In genomic region chr5:113818572-113818971, GRCm38 (mm10) we compare ENCODE assay signal across 23 mouse cellular contexts. TPM values are rescaled to one million over a fixed set of nuclear protein-coding genes. Genes with fewer than 3 reads are reported as not detected.
DNase-seq lines count a peak whose midpoint lies in the region; ATAC-seq and TF ChIP-seq lines count a peak whose summit lies in the region.
"Had no signal": no experiment of that assay in that cellular context is flagged by ENCODE, and none has a peak within 500 bp of the region (broad histone marks: within the 10 kb centered on the region; RNA-seq: fewer than 3 reads in every experiment).

No protein-coding gene starts in this region.

- H3K9ac ChIP-seq in hindbrain, embryonic 14.5 days, result no peak overlapping the region
- no peak overlapping the region for H3K9ac ChIP-seq in hindbrain, embryonic 12.5 days
- no peak overlapping the region for H3K9ac ChIP-seq in midbrain, embryonic 15.5 days
- H3K9ac ChIP-seq in midbrain, postnatal 0 days (replicated peaks; ENCODE audit: low read length, poor library complexity, severe bottlenecking), result no peak overlapping the region
- H3K9ac ChIP-seq: liver, embryonic 15.5 days; lung, embryonic 15.5 days had no signal

- no peak for TF ChIP-seq CTCF in midbrain, postnatal 0 days (IDR thresholded peaks at IDR 0.05)
- TF ChIP-seq CTCF in kidney, adult 2 months (conservative IDR thresholded peaks at IDR 0.05; ENCODE audit: insufficient read depth, insufficient read length, low read depth, low read length), result no peak

- no peaks in the 10 kb centered on the region for H3K27me3 ChIP-seq in hindbrain, embryonic 14.5 days (ENCODE audit: control insufficient read depth, insufficient read depth, low read length)
- H3K27me3 ChIP-seq in hindbrain, embryonic 12.5 days, result peaks cover 7% of the 10 kb centered on the region; the same call in 1 of the 2 replicates
- H3K27me3 ChIP-seq in midbrain, embryonic 15.5 days (replicated peaks), result 0 out of 2 replicates have a peak, but pooled peaks cover 2% of the 10 kb centered on the region
- peaks cover 15% of the 10 kb centered on the region for H3K27me3 ChIP-seq in midbrain, embryonic 10.5 days (ENCODE audit: low read depth, poor library complexity, severe bottlenecking)
- 0 out of 2 replicates have a peak, but pooled peaks cover 5% of the 10 kb centered on the region for H3K27me3 ChIP-seq in midbrain, postnatal 0 days (ENCODE audit: insufficient read depth, low read length)
- H3K27me3 ChIP-seq in kidney, adult 2 months (replicated peaks; ENCODE audit: control insufficient read depth, insufficient read depth, low read length), result no peaks in the 10 kb centered on the region
- H3K27me3 ChIP-seq: liver, embryonic 15.5 days had no signal

- no peak overlapping the region for H3K27ac ChIP-seq in hindbrain, embryonic 14.5 days
- no peak overlapping the region for H3K27ac ChIP-seq in hindbrain, embryonic 12.5 days
- 0 out of 2 replicates have a peak overlapping the region, but pooled peaks have one; percentile 42 for H3K27ac ChIP-seq in midbrain, embryonic 15.5 days
- no peak overlapping the region for H3K27ac ChIP-seq in midbrain, embryonic 10.5 days (replicated peaks)
- H3K27ac ChIP-seq in midbrain, postnatal 0 days (ENCODE audit: low read depth, low read length), result peak overlapping the region; percentile 44; the same call in 1 of the 2 replicates
- H3K27ac ChIP-seq in kidney, adult 2 months (ENCODE audit: insufficient read depth, low read depth, low read length), result no peak overlapping the region
- H3K27ac ChIP-seq: forebrain, embryonic 10.5 days; gastrocnemius, adult 2 months; heart, embryonic 10.5 days; left cerebral cortex, adult 2 months; liver, embryonic 15.5 days; lung, embryonic 15.5 days had no signal

- TF ChIP-seq POLR2A in kidney, adult 2 months (IDR thresholded peaks at IDR 0.05; ENCODE audit: low read depth, low read length), result no peak

- H3K36me3 ChIP-seq in hindbrain, embryonic 14.5 days (replicated peaks; ENCODE audit: control insufficient read depth, insufficient read depth), result no peaks in the 10 kb centered on the region
- H3K36me3 ChIP-seq in hindbrain, embryonic 12.5 days, result no peaks in the 10 kb centered on the region
- H3K36me3 ChIP-seq in midbrain, embryonic 15.5 days (replicated peaks), result no peaks in the 10 kb centered on the region
- no peaks in the 10 kb centered on the region for H3K36me3 ChIP-seq in midbrain, embryonic 10.5 days
- H3K36me3 ChIP-seq in midbrain, postnatal 0 days (ENCODE audit: insufficient read depth, low read length), result no peaks in the 10 kb centered on the region
- no peaks in the 10 kb centered on the region for H3K36me3 ChIP-seq in kidney, adult 2 months (ENCODE audit: control insufficient read depth, insufficient read depth, low read length)
- H3K36me3 ChIP-seq: forebrain, embryonic 10.5 days; heart, embryonic 10.5 days; liver, embryonic 15.5 days; lung, embryonic 15.5 days had no signal

- WGBS in hindbrain, embryonic 14.5 days, result 71% methylated on average over 14 of the region's 14 CpGs
- WGBS in hindbrain, embryonic 12.5 days, result 68% methylated on average over 14 of the region's 14 CpGs
- 70% methylated on average over 14 of the region's 14 CpGs for WGBS in midbrain, embryonic 15.5 days
- WGBS in midbrain, embryonic 10.5 days, result 73% methylated on average over 14 of the region's 14 CpGs
- 57% methylated on average over 14 of the region's 14 CpGs for WGBS in midbrain, postnatal 0 days
- 58% methylated on average over 14 of the region's 14 CpGs for WGBS in kidney, adult 2 months

- no peak overlapping the region for H3K4me2 ChIP-seq in hindbrain, embryonic 14.5 days (replicated peaks)
- H3K4me2 ChIP-seq in hindbrain, embryonic 12.5 days (replicated peaks), result no peak overlapping the region
- no peak overlapping the region for H3K4me2 ChIP-seq in midbrain, embryonic 15.5 days
- no peak overlapping the region for H3K4me2 ChIP-seq in midbrain, postnatal 0 days (ENCODE audit: low read depth, low read length, poor library complexity, severe bottlenecking)
- H3K4me2 ChIP-seq: liver, embryonic 15.5 days; lung, embryonic 15.5 days had no signal

- H3K4me3 ChIP-seq in hindbrain, embryonic 14.5 days (replicated peaks; ENCODE audit: low read length), result no peak overlapping the region
- no peak overlapping the region for H3K4me3 ChIP-seq in hindbrain, embryonic 12.5 days
- H3K4me3 ChIP-seq in midbrain, embryonic 15.5 days, result no peak overlapping the region
- no peak overlapping the region for H3K4me3 ChIP-seq in midbrain, embryonic 10.5 days
- no peak overlapping the region for H3K4me3 ChIP-seq in midbrain, postnatal 0 days (ENCODE audit: low read depth, low read length)
- no peak overlapping the region for H3K4me3 ChIP-seq in kidney, adult 2 months (ENCODE audit: insufficient read depth, low read depth, low read length)
- H3K4me3 ChIP-seq: forebrain, embryonic 10.5 days; gastrocnemius, adult 2 months; heart, embryonic 10.5 days; left cerebral cortex, adult 2 months; liver, embryonic 15.5 days; lung, embryonic 15.5 days; megakaryocyte, embryonic 14.5 days had no signal

- H3K4me1 ChIP-seq in hindbrain, embryonic 14.5 days (replicated peaks; ENCODE audit: control insufficient read depth, insufficient read depth, low read length), result no peaks in the 10 kb centered on the region
- H3K4me1 ChIP-seq in hindbrain, embryonic 12.5 days, result peaks cover 16% of the 10 kb centered on the region; the same call in 1 of the 2 replicates
- peaks cover 6% of the 10 kb centered on the region; the same call in 1 of the 2 replicates for H3K4me1 ChIP-seq in midbrain, embryonic 15.5 days
- H3K4me1 ChIP-seq in midbrain, embryonic 10.5 days, result peaks cover 32% of the 10 kb centered on the region
- peaks cover 8% of the 10 kb centered on the region for H3K4me1 ChIP-seq in midbrain, postnatal 0 days (ENCODE audit: insufficient read depth, low read length)
- H3K4me1 ChIP-seq in kidney, adult 2 months (ENCODE audit: control insufficient read depth, insufficient read depth, low read length), result no peaks in the 10 kb centered on the region

- peak; percentile 48 for DNase-seq in hindbrain, embryonic 14.5 days (ENCODE audit: low spot score)
- DNase-seq in midbrain, embryonic 10.5 days (ENCODE audit: low spot score), result no peak
- peak; percentile 88 for DNase-seq in R1 (ENCODE audit: low read depth, low spot score)
- DNase-seq in midbrain, postnatal 0 days (ENCODE audit: low spot score), result peak; percentile 74
- DNase-seq in kidney, adult 2 months, result no peak
- no peak for DNase-seq in urinary bladder, postnatal 25 days (ENCODE audit: low spot score)
- DNase-seq: adrenal gland, postnatal 36 days; cerebellum, adult 18-20 months; cerebellum, postnatal 14 days; gastrocnemius, adult 2 months; liver; lung, postnatal 36 days; thymus, postnatal 25 days had no signal

- no peak for ATAC-seq in hindbrain, embryonic 14.5 days (ENCODE audit: low FRiP score)
- ATAC-seq in hindbrain, embryonic 12.5 days (ENCODE audit: low FRiP score), result no peak
- peak; percentile 45; the same call in 1 of the 2 replicates for ATAC-seq in midbrain, embryonic 15.5 days (replicated peaks)
- ATAC-seq in midbrain, postnatal 0 days (ENCODE audit: low FRiP score), result no peak
- ATAC-seq: CD4-positive, CD25-positive, alpha-beta regulatory T cell, adult 4 months; intestine, postnatal 0 days had no signal

- H3K9me3 ChIP-seq in hindbrain, embryonic 14.5 days (ENCODE audit: control insufficient read depth, low read length), result no peaks in the 10 kb centered on the region
- H3K9me3 ChIP-seq in hindbrain, embryonic 12.5 days (replicated peaks), result no peaks in the 10 kb centered on the region
- H3K9me3 ChIP-seq in midbrain, embryonic 15.5 days, result no peaks in the 10 kb centered on the region
- no peaks in the 10 kb centered on the region for H3K9me3 ChIP-seq in midbrain, embryonic 10.5 days (replicated peaks)
- no peaks in the 10 kb centered on the region for H3K9me3 ChIP-seq in midbrain, postnatal 0 days (ENCODE audit: low read length)
- H3K9me3 ChIP-seq: forebrain, embryonic 10.5 days; heart, embryonic 10.5 days; liver, embryonic 15.5 days; lung, embryonic 15.5 days; megakaryocyte, embryonic 14.5 days had no signal

RNA-seq across cellular contexts. Expression of gene Selplg, which starts 13.9 kb away (rescaled TPM):
- polyA plus RNA-seq in hindbrain, embryonic 14.5 days (2014; fragmentation: Nextera tagmentation; extraction: Ambion mirVana), result 1.6 and 2.4 TPM in 2 replicates
- 1.3 and 2.3 TPM in 2 replicates for polyA plus RNA-seq in hindbrain, embryonic 12.5 days (2016; fragmentation: Nextera tagmentation; extraction: Ambion mirVana)
- polyA plus RNA-seq in midbrain, embryonic 15.5 days (2015; fragmentation: Nextera tagmentation; extraction: Ambion mirVana), result 2.4 and 2.8 TPM in 2 replicates
- 0.77 and 1.5 TPM in 2 replicates for polyA plus RNA-seq in midbrain, embryonic 10.5 days (2016; fragmentation: Nextera tagmentation; extraction: Ambion mirVana)
- 0.52 and 3.1 TPM in 2 replicates for total RNA-seq in midbrain, postnatal 0 days (2014; rRNA removed)
- polyA plus RNA-seq in midbrain, postnatal 0 days (2015; fragmentation: Nextera tagmentation; extraction: Ambion mirVana), result 1.9 and 2.3 TPM in 2 replicates
- 9.6 and 20.5 TPM in 2 replicates for polyA plus RNA-seq in kidney, adult 2 months (2012; rRNA removed)

RNA-seq across cellular contexts. Expression of gene Tmem119, which starts 18.3 kb away (rescaled TPM):
- 4.8 and 5.0 TPM in 2 replicates for polyA plus RNA-seq in hindbrain, embryonic 14.5 days (2014; fragmentation: Nextera tagmentation; extraction: Ambion mirVana)
- 41.0 and 44.1 TPM in 2 replicates for polyA plus RNA-seq in hindbrain, embryonic 12.5 days (2016; fragmentation: Nextera tagmentation; extraction: Ambion mirVana)
- 5.7 and 6.3 TPM in 2 replicates for polyA plus RNA-seq in midbrain, embryonic 15.5 days (2015; fragmentation: Nextera tagmentation; extraction: Ambion mirVana)
- 23.6 and 25.1 TPM in 2 replicates for polyA plus RNA-seq in midbrain, embryonic 10.5 days (2016; fragmentation: Nextera tagmentation; extraction: Ambion mirVana)
- 9.5 and 10.1 TPM in 2 replicates for total RNA-seq in midbrain, postnatal 0 days (2014; rRNA removed)
- 5.9 and 6.3 TPM in 2 replicates for polyA plus RNA-seq in midbrain, postnatal 0 days (2015; fragmentation: Nextera tagmentation; extraction: Ambion mirVana)
- 14.8 and 19.0 TPM in 2 replicates for polyA plus RNA-seq in kidney, adult 2 months (2012; rRNA removed)
- polyA plus RNA-seq: CD4-positive, CD25-positive, alpha-beta regulatory T cell, adult 4 months had no signal

RNA-seq across cellular contexts. Expression of gene Iscu, which starts 46.0 kb away (rescaled TPM):
- 81.5 and 92.4 TPM in 2 replicates for polyA plus RNA-seq in hindbrain, embryonic 14.5 days (2014; fragmentation: Nextera tagmentation; extraction: Ambion mirVana)
- 101 and 106 TPM in 2 replicates for polyA plus RNA-seq in hindbrain, embryonic 12.5 days (2016; fragmentation: Nextera tagmentation; extraction: Ambion mirVana)
- polyA plus RNA-seq in midbrain, embryonic 15.5 days (2015; fragmentation: Nextera tagmentation; extraction: Ambion mirVana), result 75.4 and 78.4 TPM in 2 replicates
- polyA plus RNA-seq in midbrain, embryonic 10.5 days (2016; fragmentation: Nextera tagmentation; extraction: Ambion mirVana), result 109 and 111 TPM in 2 replicates
- total RNA-seq in midbrain, postnatal 0 days (2014; rRNA removed), result 65.3 and 65.8 TPM in 2 replicates
- polyA plus RNA-seq in midbrain, postnatal 0 days (2015; fragmentation: Nextera tagmentation; extraction: Ambion mirVana), result 96.9 and 102 TPM in 2 replicates
- 355 and 370 TPM in 2 replicates for polyA plus RNA-seq in kidney, adult 2 months (2012; rRNA removed)

RNA-seq across cellular contexts. Expression of gene Sart3, which starts 46.3 kb away (rescaled TPM):
- polyA plus RNA-seq in hindbrain, embryonic 14.5 days (2014; fragmentation: Nextera tagmentation; extraction: Ambion mirVana), result 33.0 and 37.1 TPM in 2 replicates
- 71.9 and 80.6 TPM in 2 replicates for polyA plus RNA-seq in hindbrain, embryonic 12.5 days (2016; fragmentation: Nextera tagmentation; extraction: Ambion mirVana)
- polyA plus RNA-seq in midbrain, embryonic 15.5 days (2015; fragmentation: Nextera tagmentation; extraction: Ambion mirVana), result 53.3 and 57.5 TPM in 2 replicates
- polyA plus RNA-seq in midbrain, embryonic 10.5 days (2016; fragmentation: Nextera tagmentation; extraction: Ambion mirVana), result 75.4 and 77.1 TPM in 2 replicates
- 44.7 and 51.1 TPM in 2 replicates for total RNA-seq in midbrain, postnatal 0 days (2014; rRNA removed)
- polyA plus RNA-seq in midbrain, postnatal 0 days (2015; fragmentation: Nextera tagmentation; extraction: Ambion mirVana), result 24.8 and 26.5 TPM in 2 replicates
- polyA plus RNA-seq in kidney, adult 2 months (2012; rRNA removed), result 13.4 TPM in 2 replicates

Comparison
In these comparisons a context has a peak if more than half of its experiments do, and no peak if none do; other contexts are left out.
1. DNase-seq: peak in hindbrain, embryonic 14.5 days (single experiment), R1 (single experiment) and midbrain, postnatal 0 days (single experiment); none in midbrain, embryonic 10.5 days (single experiment), kidney, adult 2 months (single experiment) and urinary bladder, postnatal 25 days (single experiment).
2. H3K27ac ChIP-seq: peak in midbrain, embryonic 15.5 days (single experiment) and midbrain, postnatal 0 days (single experiment); none in hindbrain, embryonic 14.5 days (single experiment), hindbrain, embryonic 12.5 days (single experiment), midbrain, embryonic 10.5 days (single experiment) and kidney, adult 2 months (single experiment).